Mouse (Mus musculus): ENCODE measurements around the gene Skap2. TPM values are rescaled to one million over a fixed set of nuclear protein-coding genes. Genes with fewer than 3 reads are reported as not detected.

The Skap2 gene
- polyA plus RNA-seq, 1 experiment: 25.6 TPM

GRCm38 (mm10) chr6:51933034-51933611 is 79.2 kb downstream of the Skap2 start:
- Histone ChIP-seq H3K36me3 (ENCODE audit: control insufficient read depth, insufficient read depth) (no peaks in the 10 kb centered on the region), H3K27me3 (ENCODE audit: control insufficient read depth, insufficient read depth, insufficient read length) (no peaks in the 10 kb centered on the region), H3K4me3 (no peak overlapping the region), H3K4me2 (ENCODE audit: low read depth) (no peak overlapping the region), H3K79me2 (ENCODE audit: control insufficient read depth, insufficient read depth) (no peaks in the 10 kb centered on the region), H3ac (ENCODE audit: control insufficient read depth, insufficient read length) (no peak overlapping the region)
- no peak for TF ChIP-seq MYOD1 (IDR thresholded peaks at IDR 0.05; ENCODE audit: control insufficient read depth in 1 of 3, insufficient read length in 2 of 3, low read depth in 2 of 3)
- no peak for TF ChIP-seq POLR2A (IDR thresholded peaks at IDR 0.05; ENCODE audit: insufficient read length, low read depth)
- TF ChIP-seq SRF (IDR thresholded peaks at IDR 0.05; ENCODE audit: control insufficient read depth, insufficient read length, low read depth): no peak
- TF ChIP-seq USF1 (IDR thresholded peaks at IDR 0.05; ENCODE audit: low read depth): no peak
- TF ChIP-seq TCF3 (IDR thresholded peaks at IDR 0.05; ENCODE audit: insufficient read length, low read depth): no peak

- Histone ChIP-seq H3K4me3 (no peak overlapping the region), H3K36me3 (ENCODE audit: control insufficient read depth, insufficient read depth) (no peaks in the 10 kb centered on the region), H3ac (ENCODE audit: control insufficient read depth, insufficient read length) (no peak overlapping the region), H3K79me2 (ENCODE audit: control insufficient read depth, insufficient read depth) (no peaks in the 10 kb centered on the region), H3K4me2 (ENCODE audit: low read depth) (no peak overlapping the region), H3K27me3 (ENCODE audit: control insufficient read depth, insufficient read depth, insufficient read length) (no peaks in the 10 kb centered on the region)
- TF ChIP-seq POLR2A (IDR thresholded peaks at IDR 0.05; ENCODE audit: insufficient read length, low read depth) (no peak), POLR2AphosphoS2 (IDR thresholded peaks at IDR 0.05; ENCODE audit: insufficient read length, low read depth) (no peak), REST (IDR thresholded peaks at IDR 0.05; ENCODE audit: insufficient read depth, insufficient read length) (no peak), E2F4 (IDR thresholded peaks at IDR 0.05; ENCODE audit: insufficient read depth) (no peak), MYOG (IDR thresholded peaks at IDR 0.05; ENCODE audit: control insufficient read depth in 1 of 3, insufficient read depth in 1 of 3, insufficient read length in 2 of 3, low read depth in 2 of 3) (no peak), MAX (IDR thresholded peaks at IDR 0.05; ENCODE audit: low read depth) (no peak), MYOD1 (IDR thresholded peaks at IDR 0.05; ENCODE audit: control insufficient read depth in 1 of 3, insufficient read length in 2 of 3, low read depth in 2 of 3) (no peak), TCF3 (IDR thresholded peaks at IDR 0.05; ENCODE audit: insufficient read length, low read depth) (no peak), TCF12 (IDR thresholded peaks at IDR 0.05; ENCODE audit: insufficient read depth, poor library complexity, severe bottlenecking) (no peak), CEBPB (IDR thresholded peaks at IDR 0.05; ENCODE audit: insufficient read depth, poor library complexity, severe bottlenecking) (no peak), SRF (IDR thresholded peaks at IDR 0.05; ENCODE audit: control insufficient read depth, insufficient read length, low read depth) (no peak), USF1 (IDR thresholded peaks at IDR 0.05; ENCODE audit: low read depth) (no peak)
Measured at GRCm38 (mm10) chr6:51927101-51927500, 85.2 kb downstream of the Skap2 start.

GRCm38 (mm10) chr6:51921831-51922230 is 90.5 kb downstream of the Skap2 start:
- H3K79me2 ChIP-seq (ENCODE audit: control insufficient read depth, insufficient read depth): no peaks in the 10 kb centered on the region
- H3K27me3 ChIP-seq (ENCODE audit: control insufficient read depth, insufficient read depth, insufficient read length): no peaks in the 10 kb centered on the region
- no peaks in the 10 kb centered on the region for H3K36me3 ChIP-seq (ENCODE audit: control insufficient read depth, insufficient read depth)
- H3ac ChIP-seq (ENCODE audit: control insufficient read depth, insufficient read length): no peak overlapping the region
- no peak for TF ChIP-seq POLR2AphosphoS2 (IDR thresholded peaks at IDR 0.05; ENCODE audit: insufficient read length, low read depth)
- TF ChIP-seq TCF3 (IDR thresholded peaks at IDR 0.05; ENCODE audit: insufficient read length, low read depth): no peak
- TF ChIP-seq SRF (IDR thresholded peaks at IDR 0.05; ENCODE audit: control insufficient read depth, insufficient read length, low read depth): no peak
- no peak for TF ChIP-seq POLR2A (IDR thresholded peaks at IDR 0.05; ENCODE audit: insufficient read length, low read depth)
- no peak for TF ChIP-seq REST (IDR thresholded peaks at IDR 0.05; ENCODE audit: insufficient read depth, insufficient read length)
- TF ChIP-seq TCF12 (IDR thresholded peaks at IDR 0.05; ENCODE audit: insufficient read depth, poor library complexity, severe bottlenecking): no peak
- no peak for TF ChIP-seq USF1 (IDR thresholded peaks at IDR 0.05; ENCODE audit: low read depth)
- no peak for TF ChIP-seq CEBPB (IDR thresholded peaks at IDR 0.05; ENCODE audit: insufficient read depth, poor library complexity, severe bottlenecking)
- no peak for TF ChIP-seq MYOD1 (IDR thresholded peaks at IDR 0.05; ENCODE audit: control insufficient read depth in 1 of 3, insufficient read length in 2 of 3, low read depth in 2 of 3)
- no peak for TF ChIP-seq MYOG (IDR thresholded peaks at IDR 0.05; ENCODE audit: control insufficient read depth in 1 of 3, insufficient read depth in 1 of 3, insufficient read length in 2 of 3, low read depth in 2 of 3)
- no peak for TF ChIP-seq MAX (IDR thresholded peaks at IDR 0.05; ENCODE audit: low read depth)
- no peak for TF ChIP-seq E2F4 (IDR thresholded peaks at IDR 0.05; ENCODE audit: insufficient read depth)
- H3K4me2 ChIP-seq (ENCODE audit: low read depth): no peak overlapping the region
- H3K4me3 ChIP-seq: no peak overlapping the region

GRCm38 (mm10) chr6:51908495-51908894 is 103.9 kb downstream of the Skap2 start:
- no peak overlapping the region for H3K4me2 ChIP-seq (ENCODE audit: low read depth)
- H3K4me3 ChIP-seq: no peak overlapping the region
- no peaks in the 10 kb centered on the region for H3K27me3 ChIP-seq (ENCODE audit: control insufficient read depth, insufficient read depth, insufficient read length)
- no peak overlapping the region for H3ac ChIP-seq (ENCODE audit: control insufficient read depth, insufficient read length)
- no peaks in the 10 kb centered on the region for H3K79me2 ChIP-seq (ENCODE audit: control insufficient read depth, insufficient read depth)
- H3K36me3 ChIP-seq (ENCODE audit: control insufficient read depth, insufficient read depth): no peaks in the 10 kb centered on the region
- TF ChIP-seq MYOD1 (IDR thresholded peaks at IDR 0.05; ENCODE audit: control insufficient read depth in 1 of 3, insufficient read length in 2 of 3, low read depth in 2 of 3) (no peak), REST (IDR thresholded peaks at IDR 0.05; ENCODE audit: insufficient read depth, insufficient read length) (no peak), TCF12 (IDR thresholded peaks at IDR 0.05; ENCODE audit: insufficient read depth, poor library complexity, severe bottlenecking) (no peak)

- H3K79me2 ChIP-seq (ENCODE audit: control insufficient read depth, insufficient read depth): no peaks in the 10 kb centered on the region
- H3K27me3 ChIP-seq (ENCODE audit: control insufficient read depth, insufficient read depth, insufficient read length): no peaks in the 10 kb centered on the region
- no peak overlapping the region for H3ac ChIP-seq (ENCODE audit: control insufficient read depth, insufficient read length)
- H3K4me2 ChIP-seq (ENCODE audit: low read depth): no peak overlapping the region
- TF ChIP-seq SRF (IDR thresholded peaks at IDR 0.05; ENCODE audit: control insufficient read depth, insufficient read length, low read depth) (no peak), POLR2A (IDR thresholded peaks at IDR 0.05; ENCODE audit: insufficient read length, low read depth) (no peak), TCF3 (IDR thresholded peaks at IDR 0.05; ENCODE audit: insufficient read length, low read depth) (no peak), TCF12 (IDR thresholded peaks at IDR 0.05; ENCODE audit: insufficient read depth, poor library complexity, severe bottlenecking) (no peak), MYOD1 (IDR thresholded peaks at IDR 0.05; ENCODE audit: control insufficient read depth in 1 of 3, insufficient read length in 2 of 3, low read depth in 2 of 3) (no peak), CEBPB (IDR thresholded peaks at IDR 0.05; ENCODE audit: insufficient read depth, poor library complexity, severe bottlenecking) (no peak), POLR2AphosphoS2 (IDR thresholded peaks at IDR 0.05; ENCODE audit: insufficient read length, low read depth) (no peak), E2F4 (IDR thresholded peaks at IDR 0.05; ENCODE audit: insufficient read depth) (no peak), MYOG (IDR thresholded peaks at IDR 0.05; ENCODE audit: control insufficient read depth in 1 of 3, insufficient read depth in 1 of 3, insufficient read length in 2 of 3, low read depth in 2 of 3) (no peak), MAX (IDR thresholded peaks at IDR 0.05; ENCODE audit: low read depth) (no peak), REST (IDR thresholded peaks at IDR 0.05; ENCODE audit: insufficient read depth, insufficient read length) (no peak), USF1 (IDR thresholded peaks at IDR 0.05; ENCODE audit: low read depth) (no peak)
- no peak overlapping the region for H3K4me3 ChIP-seq
- H3K36me3 ChIP-seq (ENCODE audit: control insufficient read depth, insufficient read depth): no peaks in the 10 kb centered on the region
Measured at GRCm38 (mm10) chr6:51905659-51906058, 106.7 kb downstream of the Skap2 start.

All from myocyte (in vitro differentiated cells).